Mouse (Mus musculus): ENCODE measurements around the gene Gm10663.

Gm10663 gene

DNA sequence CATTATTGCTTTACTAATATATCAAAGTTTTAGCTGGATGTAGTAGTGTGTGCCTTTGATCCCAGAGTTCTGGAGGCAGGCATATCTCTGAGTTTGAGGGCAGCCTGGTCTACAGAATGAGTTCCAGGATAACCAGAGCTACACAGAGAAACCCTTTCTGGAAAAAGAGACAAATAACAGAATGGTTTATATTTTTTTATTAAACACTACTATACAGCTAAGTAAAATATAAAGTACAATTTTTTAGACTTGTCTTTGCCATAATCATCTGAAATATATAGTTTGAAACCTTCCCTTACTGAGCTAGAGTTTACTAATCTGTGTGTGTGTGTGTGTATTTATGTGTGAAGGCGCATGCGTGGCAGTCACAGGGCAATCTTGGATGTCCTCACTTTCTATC lies at the start of gene Gm10663:
Gm10663 (plus strand) TSS at position 301 of the 400 bp plus-strand sequence.
- DNase-seq = no peak

- no peak for DNase-seq
Observed at GRCm38 (mm10) chr8:65028959-65029686, 45.7 kb upstream of the Gm10663 start.

DNA sequence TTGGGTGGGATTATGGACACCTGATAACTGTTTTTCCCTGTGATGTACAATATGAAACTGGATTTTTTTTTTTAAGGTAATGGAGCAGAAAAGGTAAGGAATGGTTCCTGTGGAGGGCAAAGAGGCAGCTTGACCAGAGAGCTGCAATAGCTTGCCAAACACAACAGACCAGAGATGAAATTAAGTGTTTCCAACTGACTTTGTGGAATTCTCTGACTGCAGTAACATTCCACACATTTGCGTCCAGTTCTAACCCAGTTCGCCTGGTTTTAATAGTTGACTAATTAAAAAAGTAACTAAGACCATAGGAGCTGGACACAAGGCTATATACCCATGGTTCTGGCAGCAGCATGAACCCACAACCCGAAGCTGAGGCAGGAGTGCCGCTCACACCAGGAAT lies 45.1 kb upstream of the Gm10663 start:
- DNase-seq = no peak

GRCm38 (mm10) chr8:65030735-65031485 lies 43.9 kb upstream of the Gm10663 start:
- DNase-seq = no peak

GRCm38 (mm10) chr8:65032107-65032506 lies 42.7 kb upstream of the Gm10663 start:
- no peak for DNase-seq

DNA sequence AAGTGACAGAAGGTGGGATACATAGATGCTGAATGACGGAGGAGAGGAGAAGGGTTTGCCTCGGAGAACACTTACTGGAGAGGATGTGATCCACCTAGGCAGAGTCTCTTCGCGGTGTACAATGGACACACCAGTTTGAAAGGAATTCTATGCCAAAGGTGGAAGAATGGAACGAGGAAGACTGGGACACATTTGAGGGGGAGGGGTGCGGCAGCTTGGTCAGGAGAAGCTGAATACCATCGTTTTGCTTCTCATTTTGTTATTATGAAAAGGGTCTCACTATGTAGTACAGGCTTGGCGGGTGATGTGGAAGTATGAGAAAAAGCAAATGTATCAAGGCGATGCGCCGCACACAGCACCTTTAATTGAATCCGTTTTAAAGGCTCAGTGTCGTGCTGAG lies 41.8 kb upstream of the Gm10663 start:
- DNase-seq = no peak

GRCm38 (mm10) chr8:65034136-65034535 lies 40.7 kb upstream of the Gm10663 start:
- no peak for DNase-seq

DNA sequence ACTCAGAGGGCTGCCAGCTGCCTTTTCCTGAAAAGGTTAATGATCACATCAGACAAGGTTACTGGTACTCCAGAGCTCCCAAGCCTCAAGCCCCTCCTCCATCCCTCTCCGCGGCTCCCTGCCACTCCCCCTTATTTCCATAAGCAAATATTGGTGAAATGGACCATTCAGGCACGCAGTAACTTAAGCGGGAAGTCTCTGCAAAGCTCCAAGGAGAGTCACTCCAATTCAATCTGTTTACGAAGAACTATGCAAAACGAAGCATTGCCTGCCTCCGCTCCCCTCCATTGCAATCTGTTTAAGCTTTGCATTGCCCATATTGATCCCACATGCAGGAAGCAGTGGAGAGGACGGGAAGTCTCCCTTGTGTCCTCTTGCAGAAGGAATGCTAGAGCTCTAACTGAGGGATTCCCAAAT lies 37.7 kb upstream of the Gm10663 start, which contains the start of gene Apela:
Apela (minus strand) TSS at position 220 of the 417 bp plus-strand sequence.
- DNase-seq = peak; percentile 64

- no peak for DNase-seq
Observed at GRCm38 (mm10) chr8:65046565-65046964, 28.3 kb upstream of the Gm10663 start.

DNA sequence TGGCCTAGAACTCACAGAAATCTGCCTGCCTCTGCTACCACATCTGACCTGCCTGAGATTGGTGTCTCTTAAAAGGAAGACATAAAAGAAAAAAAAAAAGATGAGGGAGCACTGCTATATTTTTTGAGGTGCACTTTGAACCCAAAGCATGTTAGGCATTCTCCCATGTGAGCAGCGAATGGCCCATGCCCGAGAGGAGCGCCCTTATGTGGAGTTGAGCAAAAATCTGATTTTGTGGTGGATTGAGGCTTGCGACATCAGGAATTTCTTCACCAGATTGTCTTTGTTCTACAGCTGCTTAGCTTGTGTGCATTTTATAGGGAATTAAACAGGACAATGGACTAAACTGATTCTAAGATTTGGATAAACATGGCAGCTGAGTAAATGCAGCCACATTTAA lies 27.6 kb upstream of the Gm10663 start:
- DNase-seq = no peak

DNA sequence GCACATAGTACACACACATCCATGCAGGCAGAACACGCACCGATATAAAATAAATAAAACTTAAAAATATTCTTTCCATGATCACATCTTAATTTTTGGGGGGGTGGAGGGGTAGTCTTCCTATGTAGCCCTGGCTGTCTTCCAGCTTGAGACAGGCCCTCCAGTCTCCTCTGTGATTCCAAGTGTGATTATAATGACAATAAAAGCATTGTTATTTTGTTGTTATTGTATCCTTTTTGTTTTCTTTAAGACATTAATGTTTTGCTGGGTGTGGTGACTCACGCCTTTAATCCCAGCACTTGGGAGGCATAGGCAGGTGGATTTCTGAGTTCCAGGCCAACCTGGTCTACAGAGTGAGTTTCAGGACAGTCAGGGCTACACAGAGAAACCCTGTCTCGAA lies 27.0 kb upstream of the Gm10663 start:
- no peak for DNase-seq

DNA sequence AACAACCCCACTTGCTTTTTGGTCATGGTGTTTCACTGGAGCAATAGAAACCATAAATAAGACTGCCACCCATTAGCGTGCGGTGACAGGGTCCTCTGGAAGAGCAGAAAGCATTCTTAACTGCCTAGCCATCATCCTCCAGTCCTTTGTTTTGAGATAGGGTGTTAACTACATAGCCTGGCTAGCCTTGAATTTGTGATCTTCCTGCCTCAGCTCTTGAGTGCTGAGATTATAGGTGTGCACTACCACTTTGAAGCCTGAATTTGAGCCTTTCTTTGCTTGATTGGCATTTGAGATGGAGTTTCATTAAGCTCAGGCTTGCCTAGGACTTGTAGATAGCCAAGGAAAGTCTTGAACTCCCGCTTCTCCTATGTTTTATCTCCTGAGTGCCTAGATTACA lies 21.3 kb upstream of the Gm10663 start:
- no peak for DNase-seq

GRCm38 (mm10) chr8:65053968-65054367 lies 20.9 kb upstream of the Gm10663 start:
- no peak for DNase-seq

GRCm38 (mm10) chr8:65056722-65057121 lies 18.1 kb upstream of the Gm10663 start:
- DNase-seq = no peak

DNA sequence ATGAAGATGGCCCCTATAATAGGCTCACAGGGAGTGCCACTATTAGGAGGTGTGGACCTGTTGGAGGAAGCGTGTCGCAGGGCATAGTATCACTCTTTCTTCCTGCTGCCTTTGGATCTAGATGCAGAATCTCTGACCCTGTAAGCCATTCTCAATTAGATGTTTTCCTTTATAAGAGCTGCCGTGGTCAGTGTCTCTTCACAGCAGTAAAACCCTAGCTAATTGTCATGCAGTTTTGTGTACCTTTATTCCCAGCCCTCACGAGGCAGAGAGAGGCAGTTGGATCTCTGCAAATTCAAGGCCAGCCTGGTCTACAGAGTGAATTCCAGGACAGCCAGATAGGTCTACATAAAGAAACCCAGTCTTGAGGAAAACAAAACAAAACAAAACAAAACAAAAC lies 12.6 kb upstream of the Gm10663 start:
- no peak for DNase-seq

DNA sequence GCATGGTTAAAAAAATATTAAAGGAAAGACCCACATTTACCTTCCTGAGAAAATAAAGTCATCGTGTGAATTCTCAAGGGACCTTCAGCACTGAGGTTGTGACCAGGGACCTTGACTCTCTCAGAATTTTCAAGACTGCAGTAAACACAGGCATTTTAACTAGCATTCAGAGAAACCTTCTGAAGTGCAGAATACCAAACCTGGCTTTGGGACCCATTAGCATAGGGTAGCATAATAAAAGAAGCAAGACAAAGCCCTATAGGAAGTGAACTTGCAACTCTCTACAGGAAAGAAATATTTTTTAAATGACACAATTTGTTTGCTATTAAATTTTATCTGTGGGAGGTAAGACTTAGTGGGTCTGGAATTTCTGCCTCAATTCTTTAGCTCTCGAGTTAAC lies 10.8 kb upstream of the Gm10663 start:
- DNase-seq = no peak

DNA sequence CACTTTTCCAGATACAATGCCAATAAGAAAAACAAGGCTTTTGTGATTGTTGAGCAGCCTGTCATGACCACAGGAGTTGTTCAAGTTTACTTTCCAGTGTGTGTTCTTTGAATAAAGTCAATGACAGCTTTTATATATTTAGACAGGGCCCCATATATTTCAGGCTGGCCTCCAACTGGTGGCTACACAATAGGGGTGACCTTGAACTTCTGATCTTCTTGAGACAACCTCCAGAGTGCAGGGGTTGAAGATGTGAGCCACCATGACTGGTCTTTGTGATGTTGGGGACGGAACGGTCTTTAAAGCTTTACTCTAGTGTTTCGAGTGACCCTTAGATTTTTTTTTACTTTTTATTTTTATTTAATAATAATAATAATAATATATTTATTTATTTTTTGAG lies 9.2 kb upstream of the Gm10663 start:
- no peak for DNase-seq

- no peak for DNase-seq
Observed at GRCm38 (mm10) chr8:65067031-65067430, 7.8 kb upstream of the Gm10663 start.

DNA sequence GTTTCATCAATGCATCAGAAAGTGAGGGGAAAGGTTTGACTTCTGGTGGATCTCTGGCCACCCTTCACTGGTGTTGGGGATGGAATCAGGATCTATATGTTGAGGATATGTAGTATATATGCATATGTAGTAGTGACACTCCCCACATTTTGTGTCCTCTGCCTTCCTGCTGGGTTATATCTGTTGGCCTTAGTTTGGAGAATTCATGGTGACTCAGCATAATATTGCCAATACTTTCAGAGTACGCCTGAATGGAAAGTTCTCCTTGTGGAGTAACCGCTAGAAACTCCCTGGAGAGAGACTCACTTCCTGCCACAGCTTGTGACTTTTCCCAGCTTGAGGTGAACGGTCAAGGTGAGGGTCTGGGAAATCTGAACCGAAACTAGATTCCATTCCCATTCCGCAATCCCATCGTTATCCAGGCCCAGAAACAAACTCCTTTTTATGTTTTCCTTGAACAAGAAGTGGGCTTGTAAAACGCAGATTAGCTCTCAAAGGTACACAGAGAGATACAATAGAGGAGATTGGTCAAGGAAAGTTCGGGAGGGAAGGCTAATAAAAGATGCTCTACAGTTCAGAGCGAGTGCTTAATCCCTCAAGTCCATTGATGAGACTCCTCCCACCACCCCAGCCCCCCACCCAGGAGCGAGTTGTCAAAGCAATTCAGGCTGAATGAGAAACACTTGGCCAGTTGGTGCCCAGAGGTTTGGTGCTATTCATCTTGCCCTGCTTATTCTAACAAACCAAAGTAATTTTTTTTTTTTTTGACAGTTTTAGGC lies 7.0 kb upstream of the Gm10663 start:
- no peak for DNase-seq

DNA sequence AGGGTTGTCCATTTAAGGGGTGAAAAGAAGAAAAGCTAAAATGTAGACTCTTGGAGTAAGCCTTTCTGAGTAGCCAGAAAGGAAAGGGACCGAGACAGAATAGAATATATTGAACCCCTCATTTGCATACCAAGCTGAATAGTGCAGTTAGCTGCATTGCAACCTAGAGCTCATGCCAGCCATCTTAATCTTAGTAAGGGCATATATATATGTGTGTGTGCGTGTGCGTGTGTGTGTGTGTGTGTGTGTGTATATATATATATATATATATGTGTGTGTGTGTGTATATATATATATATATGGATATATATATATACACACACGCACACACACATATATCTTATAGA lies 6.4 kb upstream of the Gm10663 start:
- no peak for DNase-seq

GRCm38 (mm10) chr8:65070996-65071395 lies 3.8 kb upstream of the Gm10663 start:
- no peak for DNase-seq

- DNase-seq = no peak
Observed at GRCm38 (mm10) chr8:65080731-65081130, 5.9 kb downstream of the Gm10663 start.

DNA sequence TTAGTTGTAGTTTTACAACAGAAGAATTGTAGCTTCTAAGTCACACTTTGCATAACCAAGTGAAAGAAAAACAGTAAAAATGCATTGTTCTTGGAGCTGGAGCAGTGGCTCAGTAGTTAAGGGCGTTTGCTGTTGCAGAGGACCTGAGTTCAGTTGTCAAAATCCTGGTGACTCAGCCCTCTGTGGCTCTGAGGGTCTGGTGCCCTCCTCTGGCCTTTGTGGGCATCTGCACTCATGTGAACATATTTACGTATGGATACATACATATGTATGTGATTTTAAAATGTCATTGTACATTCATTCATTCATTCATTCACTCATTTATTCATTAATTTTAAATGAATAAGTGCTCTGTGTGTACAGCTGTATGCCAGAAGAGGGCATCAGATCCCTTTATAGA lies 10.8 kb downstream of the Gm10663 start:
- DNase-seq = no peak

GRCm38 (mm10) chr8:65087711-65088110 lies 12.9 kb downstream of the Gm10663 start:
- peak; percentile 18 for DNase-seq

Data from kidney, adult 18-20 months (tissue).